Mouse (Mus musculus) kidney, adult 18-20 months (tissue): Measurements from ENCODE around the gene Kat8.
A peak's percentile ranks its signal among the peaks of the same experiment; 100 is the strongest.
"Not testable (repeated sequence)": the region's sequence is repeated elsewhere in the genome, so short reads cannot be mapped to it uniquely, and the experiment has no call there.

Source experiments
- DNase-seq: peaks from one replicate; pipeline ENCODE4 v3.0.0; 2021

The Kat8 gene

GRCm38 (mm10) chr7:127932273-127933031, 20.1 kb downstream of the Kat8 start:
- DNase-seq, result peak; percentile 48

GRCm38 (mm10) chr7:127934075-127934474, 21.8 kb downstream of the Kat8 start:
- DNase-seq, result no peak

DNA sequence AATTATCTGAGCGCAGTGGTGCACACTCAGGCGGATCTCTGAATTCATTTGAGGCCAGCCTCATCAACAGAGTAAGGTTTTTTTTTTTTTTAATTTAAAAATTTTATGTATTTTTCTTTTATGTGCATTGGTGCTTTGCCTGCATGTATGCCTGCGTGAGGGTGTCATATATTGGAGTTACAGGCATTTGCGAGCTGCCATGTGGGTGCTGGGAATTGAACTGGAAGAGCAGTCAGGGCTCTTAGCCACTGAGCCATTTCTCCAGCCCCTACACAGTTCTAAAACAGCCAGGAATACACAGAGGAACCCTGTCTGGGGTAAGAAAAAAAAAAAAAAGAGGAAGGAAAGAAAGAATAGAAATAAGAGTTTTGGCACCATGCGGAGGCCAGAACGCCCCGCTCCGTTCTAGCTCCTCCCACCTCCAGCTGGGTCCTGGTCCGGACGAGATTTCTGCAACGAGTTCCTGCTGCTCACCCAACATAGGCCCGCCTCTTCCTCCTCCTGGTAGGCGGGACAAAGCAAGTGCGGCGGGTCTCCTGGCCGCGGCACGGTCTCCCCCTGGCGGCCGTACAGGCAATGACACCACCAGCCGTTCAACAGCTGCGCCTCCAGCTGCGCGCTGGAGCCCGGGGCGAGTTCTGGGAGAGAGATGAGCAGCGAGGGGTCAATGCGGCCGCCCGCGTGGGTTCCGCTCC, 22.9 kb downstream of the Kat8 start:
- DNase-seq, result peak; percentile 96

- DNase-seq, result no peak
These were observed 23.4 kb downstream of the Kat8 start for GRCm38 (mm10) chr7:127935748-127936159.

DNA sequence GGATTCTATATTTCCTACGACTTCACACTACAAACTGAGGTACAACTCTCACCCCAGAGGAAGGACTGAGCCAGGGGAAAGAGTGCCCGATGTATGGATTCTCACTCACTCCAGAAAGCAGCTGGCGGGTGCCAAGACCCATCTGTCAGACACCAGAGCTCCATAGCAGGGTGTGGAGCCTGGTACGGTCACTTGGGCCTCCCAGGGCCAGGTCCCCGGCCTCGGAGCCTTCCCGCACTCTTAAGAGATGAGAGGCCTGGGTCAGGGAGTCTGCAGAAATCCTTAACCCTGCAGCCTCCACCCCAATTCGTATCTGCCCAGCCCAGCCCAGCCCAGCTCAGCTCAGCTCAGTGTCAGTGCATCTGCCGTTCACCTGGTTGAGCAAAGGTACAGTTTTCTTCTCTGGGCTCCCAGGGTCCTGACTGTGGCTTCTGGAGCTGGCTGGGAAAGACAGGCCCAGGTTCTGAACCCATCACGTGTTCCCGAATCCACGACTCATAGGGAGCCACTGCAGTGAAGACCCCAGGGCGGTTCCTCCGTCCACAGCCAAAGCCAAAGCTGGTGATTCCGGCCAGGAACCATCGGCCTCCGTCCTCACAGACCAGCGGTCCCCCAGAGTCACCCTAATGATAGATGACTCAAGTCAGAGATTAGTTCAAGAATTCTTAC, 24.0 kb downstream of the Kat8 start:
- no peak for DNase-seq

- DNase-seq, result not testable (repeated sequence)
These were observed 29.8 kb downstream of the Kat8 start for GRCm38 (mm10) chr7:127942097-127942496.

DNA sequence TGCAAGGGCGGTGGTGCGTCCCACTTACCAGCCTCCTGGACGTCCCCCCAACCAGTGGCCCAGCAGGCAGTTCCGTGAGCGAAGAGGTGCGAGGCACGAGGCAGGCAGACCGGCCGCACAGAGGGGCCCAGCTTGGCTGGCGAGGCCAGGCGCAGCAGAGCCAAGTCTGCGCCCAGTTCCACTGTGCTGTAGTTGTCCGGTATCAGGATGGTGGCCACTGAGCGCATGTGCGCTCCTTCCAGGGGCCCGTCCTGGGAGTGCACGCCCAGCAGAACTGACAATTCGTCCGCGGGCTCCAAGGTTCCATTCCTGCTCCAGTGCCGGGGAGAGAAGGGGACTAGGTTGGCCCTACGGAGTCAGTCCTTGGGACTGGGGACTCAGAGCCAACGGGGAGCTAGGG, 32.3 kb downstream of the Kat8 start:
- no peak for DNase-seq

DNA sequence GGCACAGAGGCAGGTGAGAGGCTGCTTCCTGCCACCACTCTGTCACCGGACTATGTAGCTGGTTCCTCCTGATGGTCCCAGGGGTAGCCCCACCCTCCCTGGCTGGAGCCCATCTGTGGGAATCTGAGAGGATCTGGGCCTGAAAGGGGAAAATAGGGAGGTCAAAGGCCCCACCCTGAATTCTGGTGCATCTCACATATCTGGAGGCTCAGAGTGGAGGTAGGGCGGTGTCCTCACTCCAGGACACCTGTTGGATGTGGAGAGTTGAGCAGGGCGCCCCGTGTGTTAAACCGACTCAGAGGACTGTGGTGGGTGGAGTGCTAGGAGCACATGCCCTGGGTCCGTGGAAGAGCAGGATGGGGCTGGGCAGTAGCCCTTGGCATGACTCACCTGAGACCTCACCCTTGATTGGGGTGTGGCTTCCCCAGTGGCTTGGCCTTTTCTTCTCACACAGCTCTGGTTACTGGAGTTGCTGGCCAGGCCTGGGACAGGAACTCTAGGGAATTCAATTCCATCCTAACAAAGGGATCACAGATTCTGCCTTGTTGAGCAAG, 34.2 kb downstream of the Kat8 start, which contains the start of gene Prss36:
TSS of gene Prss36 (minus strand) at position 256 of the 554 bp plus-strand sequence.
- DNase-seq, result no peak

DNA sequence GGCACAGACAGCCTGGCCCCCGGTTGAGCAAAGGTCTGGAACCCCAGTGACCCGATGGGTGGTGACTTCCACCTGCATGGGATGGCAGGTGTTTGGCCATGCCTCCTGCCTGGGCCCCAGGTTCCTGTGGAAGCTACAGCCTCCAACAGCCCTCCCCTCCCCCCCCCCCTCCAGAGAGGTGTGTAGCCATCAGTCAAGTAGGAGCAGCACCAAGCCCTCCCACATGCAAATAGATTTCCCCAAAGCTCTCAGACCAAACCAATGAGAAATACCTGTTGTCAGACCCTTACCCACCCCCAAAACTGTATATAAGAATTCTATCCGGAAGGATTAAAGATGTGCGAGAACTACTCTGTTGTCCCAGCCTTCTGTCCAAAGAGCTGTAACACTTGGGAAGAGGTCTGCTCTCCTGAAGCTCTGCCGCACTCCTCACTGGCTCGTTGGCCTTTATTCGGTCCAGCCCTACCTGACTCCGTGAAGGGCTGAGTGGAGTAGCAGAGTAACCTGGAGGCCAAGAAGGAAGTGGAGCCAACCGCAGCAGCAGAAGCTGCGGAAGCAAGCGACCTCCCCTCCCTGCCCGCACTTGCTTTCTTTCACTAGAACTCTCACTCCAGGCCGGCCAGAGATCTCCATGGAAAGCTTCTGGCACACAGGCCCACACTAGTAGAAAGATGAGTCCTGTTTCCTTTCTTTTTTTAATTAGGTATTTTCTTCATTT, 40.7 kb downstream of the Kat8 start:
- no peak for DNase-seq

DNA sequence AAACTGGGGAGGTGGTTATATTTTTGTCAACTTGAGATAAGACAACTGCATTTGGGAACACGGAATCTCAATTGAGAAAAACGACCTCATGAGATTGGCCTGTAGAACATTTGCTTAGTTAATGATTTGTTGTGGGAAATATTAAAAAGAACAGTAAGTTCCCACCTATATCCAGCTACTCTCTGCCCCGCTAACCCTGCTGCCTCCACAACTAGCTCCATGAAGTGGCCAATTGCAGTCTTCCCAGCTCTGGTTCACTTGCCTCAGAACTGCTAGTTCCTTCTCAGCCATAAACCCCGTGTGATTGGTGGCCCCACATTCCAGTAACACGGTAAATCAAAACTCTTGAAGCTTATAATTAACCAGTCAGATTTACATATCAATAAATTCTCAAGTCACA, 47.0 kb downstream of the Kat8 start:
- DNase-seq, result peak; percentile 21

- DNase-seq, result peak; percentile 19
These were observed 54.1 kb downstream of the Kat8 start for GRCm38 (mm10) chr7:127966371-127966918.

DNA sequence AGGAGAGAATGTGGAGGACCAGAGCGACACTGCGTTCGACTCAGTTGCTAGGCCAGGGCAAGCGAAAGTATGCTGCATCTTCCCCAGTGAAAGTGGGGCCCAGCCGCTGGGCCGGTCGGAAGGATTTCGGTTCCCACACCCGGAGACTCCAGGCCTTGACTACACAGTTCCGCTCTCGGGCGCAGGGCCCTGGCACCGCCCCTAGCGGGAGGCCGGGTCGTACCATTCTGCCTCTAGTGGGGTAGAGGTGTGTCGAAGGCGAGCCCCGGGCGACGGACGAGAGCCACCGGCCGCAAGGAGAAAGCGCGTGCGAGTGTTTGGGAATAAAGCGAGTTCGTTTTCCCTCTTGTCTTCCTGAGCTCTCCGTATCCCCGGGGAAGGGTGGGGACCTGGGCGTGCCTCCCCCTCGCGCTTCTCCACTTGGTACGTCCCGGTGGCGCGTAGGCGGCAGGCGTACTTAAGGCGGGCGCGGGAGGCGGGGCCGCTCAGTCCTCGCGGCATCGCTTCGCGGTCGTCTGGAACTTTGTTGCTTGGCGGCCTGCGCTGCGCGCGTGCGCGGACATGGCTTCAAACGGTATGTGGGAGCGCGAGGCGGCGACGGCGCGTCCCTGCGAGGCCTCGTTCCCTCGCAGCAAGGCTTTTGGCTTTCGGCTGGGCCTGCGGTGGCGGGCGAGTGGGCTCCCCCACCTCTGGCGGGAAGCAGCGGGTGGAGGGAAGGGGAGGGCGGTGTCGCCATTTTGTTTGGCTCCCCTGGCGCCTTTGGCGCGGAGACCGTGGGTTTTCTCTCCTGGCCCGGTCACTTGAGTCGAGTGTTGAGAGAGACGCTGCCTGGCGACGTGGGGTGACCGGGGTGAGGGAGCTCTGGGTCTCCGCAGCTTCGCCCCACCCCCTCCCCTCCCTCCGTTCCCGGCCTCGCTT, 54.9 kb downstream of the Kat8 start, which contains the start of gene Fus:
TSS of gene Fus (plus strand) at position 454 of the 918 bp plus-strand sequence.
- DNase-seq, result peak; percentile 97

DNA sequence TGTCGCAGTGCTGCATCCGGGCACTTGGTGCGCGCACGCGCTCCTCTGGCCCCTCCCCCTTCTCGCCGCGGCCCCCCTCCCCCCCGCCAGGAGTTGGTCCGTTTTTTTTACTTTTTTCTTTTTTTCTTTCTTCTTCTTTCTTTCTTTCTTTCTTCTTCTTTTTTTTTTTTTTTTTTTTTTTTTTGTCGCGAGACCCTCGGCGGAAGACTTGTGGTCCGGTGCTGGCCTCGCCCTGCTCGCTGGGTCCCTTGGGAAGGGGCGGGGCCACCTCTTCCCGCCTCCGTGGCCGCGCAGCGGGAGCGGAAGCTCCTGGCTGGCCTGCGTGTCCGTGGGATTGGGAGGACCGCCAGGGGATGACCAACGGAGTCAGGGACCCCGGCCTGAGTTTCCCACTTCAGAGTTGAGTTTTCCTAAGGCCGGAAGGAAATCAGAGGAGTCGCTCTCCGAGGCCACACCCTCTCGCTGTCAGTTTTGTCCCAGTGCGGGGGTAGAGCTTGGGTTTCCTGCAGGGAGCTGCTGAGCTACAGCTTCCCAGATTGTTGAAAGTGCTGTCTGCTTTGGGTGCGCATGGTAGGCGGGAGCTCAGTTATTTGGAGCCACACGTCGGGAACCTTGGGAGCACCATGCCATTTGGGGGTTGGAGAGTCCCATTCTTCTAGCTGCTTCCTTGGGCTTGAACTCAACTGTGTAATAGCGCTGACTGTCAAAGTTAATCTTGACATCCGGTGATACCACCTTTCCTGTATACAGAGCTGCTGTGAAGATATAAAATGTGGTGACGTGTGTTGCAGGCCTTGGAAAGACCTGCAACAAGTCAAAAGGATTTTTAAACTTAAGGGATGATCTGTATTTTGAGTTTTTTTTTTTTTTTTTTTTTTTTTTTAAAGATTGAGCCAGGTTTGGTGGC, 55.9 kb downstream of the Kat8 start:
- peak; percentile 83 for DNase-seq

GRCm38 (mm10) chr7:127974413-127974930, 62.2 kb downstream of the Kat8 start:
- DNase-seq, result no peak
